Mouse (Mus musculus) stomach, embryonic 15.5 days (tissue): ENCODE results near the gene Kpnb1. TPM values are rescaled to one million over a fixed set of nuclear protein-coding genes. Genes with fewer than 3 reads are reported as not detected.

ENCODE experiments used
- ATAC-seq: fragments of 200-750 bp; cut with Nextera tagmentation; 2 replicates; pipeline ENCODE4 v1.8.0; 2017; ENCODE audit warnings: low read depth, moderate number of reproducible peaks, moderate TSS enrichment; ENCODE audit not compliant: insufficient read depth, low FRiP score
- H3K27ac ChIP-seq: fragments of 300-500 bp; sonication (generic); 2 replicates; pipeline ENCODE4 v1.5.1; 2015; ENCODE audit warnings: mild to moderate bottlenecking, inconsistent platforms
- H3K27me3 ChIP-seq: fragments of 300-500 bp; sonication (generic); replicated peaks from 2 replicates; pipeline ENCODE4 v1.6.1; 2015; ENCODE audit warnings: inconsistent platforms
- H3K36me3 ChIP-seq: fragments of 300-500 bp; sonication (generic); 2 replicates; pipeline ENCODE4 v1.6.1; 2015; ENCODE audit warnings: inconsistent platforms
- H3K4me1 ChIP-seq: fragments of 300-500 bp; sonication (generic); 2 replicates; pipeline ENCODE4 v1.6.1; 2015; ENCODE audit warnings: inconsistent platforms
- H3K4me2 ChIP-seq: fragments of 300-500 bp; sonication (generic); 2 replicates; pipeline ENCODE4 v1.6.1; 2015; ENCODE audit warnings: mild to moderate bottlenecking, inconsistent platforms
- H3K4me3 ChIP-seq: fragments of 300-500 bp; sonication (generic); replicated peaks from 2 replicates; pipeline ENCODE4 v1.5.1; 2015; ENCODE audit warnings: inconsistent platforms
- H3K9ac ChIP-seq: fragments of 300-500 bp; sonication (generic); 2 replicates; pipeline ENCODE4 v1.6.1; 2015; ENCODE audit warnings: inconsistent platforms
- H3K9me3 ChIP-seq: fragments of 300-500 bp; sonication (generic); 2 replicates; pipeline ENCODE4 v1.6.1; 2016; ENCODE audit warnings: inconsistent platforms
- WGBS: fragments of 180-500 bp; shearing (Covaris S2); methylation state at CpG from one replicate; pipeline ENCODE4 v1.1.7; 2015; 5-methylcytosine and 5-hydroxymethylcytosine counted together
- polyA plus RNA-seq: library from polyadenylated mRNA; unstranded; fragments of >200 nt; fragmentation: Nextera tagmentation; extraction: Ambion mirVana; gene quantifications from 2 replicates; pipeline ENCODE4 v1.2.1, GENCODE M21; 2015

Gene Kpnb1
- polyA plus RNA-seq, 1 experiment from 2014 or later, result 47.2 TPM

DNA sequence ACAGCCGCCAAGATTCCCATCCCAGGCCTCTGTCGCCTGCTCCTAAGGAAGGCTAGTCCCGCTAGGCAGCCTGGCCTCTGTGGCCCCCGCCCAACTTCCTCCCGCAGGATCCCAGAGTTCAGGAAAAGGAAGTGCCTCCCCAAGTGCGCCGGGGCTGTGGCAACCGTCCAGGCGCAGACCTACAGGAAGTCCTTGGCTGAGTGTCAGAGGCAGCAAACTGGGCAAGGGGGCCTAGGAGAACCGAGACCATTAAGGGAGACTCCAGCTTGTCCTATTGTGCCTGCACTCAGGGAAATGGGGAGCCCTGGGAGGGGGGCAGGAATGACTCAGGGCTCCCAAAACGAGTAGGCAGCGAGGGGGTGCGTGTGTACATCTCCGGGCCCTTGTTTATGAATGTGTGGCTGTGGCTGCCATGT is 37.7 kb downstream of the Kpnb1 start:
- WGBS, result 2% methylated on average over 14 of the region's 14 CpGs

GRCm38 (mm10) chr11:97149026-97149425 is 38.7 kb downstream of the Kpnb1 start:
- Histone ChIP-seq H3K27me3 (no peaks in the 10 kb centered on the region), H3K4me1 (peaks cover 38% of the 10 kb centered on the region), H3K4me3 (peak overlapping the region; percentile 75), H3K4me2 (peak overlapping the region; percentile 93), H3K36me3 (0 out of 2 replicates have a peak, but pooled peaks cover 7% of the 10 kb centered on the region), H3K27ac (peak overlapping the region; percentile 78; the same call in 1 of the 2 replicates), H3K9ac (no peak overlapping the region), H3K9me3 (no peaks in the 10 kb centered on the region)
- no peak for ATAC-seq
- WGBS, result 45% methylated on average over 9 of the region's 9 CpGs

More for the DNA sequence above, 37.7 kb downstream of the Kpnb1 start:
- no peak overlapping the region for H3K9ac ChIP-seq
- H3K4me2 ChIP-seq, result peak overlapping the region; percentile 93
- H3K9me3 ChIP-seq, result no peaks in the 10 kb centered on the region
- H3K36me3 ChIP-seq, result 0 out of 2 replicates have a peak, but pooled peaks cover 7% of the 10 kb centered on the region
- ATAC-seq, result peak; percentile 37
- H3K27me3 ChIP-seq, result no peaks in the 10 kb centered on the region
- peak overlapping the region; percentile 75 for H3K4me3 ChIP-seq
- H3K27ac ChIP-seq, result peak overlapping the region; percentile 78
- H3K4me1 ChIP-seq, result peaks cover 38% of the 10 kb centered on the region

GRCm38 (mm10) chr11:97148591-97148990 is 39.1 kb downstream of the Kpnb1 start:
- H3K9me3 ChIP-seq, result no peaks in the 10 kb centered on the region
- no peak overlapping the region for H3K9ac ChIP-seq
- H3K4me1 ChIP-seq, result peaks cover 38% of the 10 kb centered on the region
- no peak for ATAC-seq
- no peak overlapping the region for H3K27ac ChIP-seq
- no peaks in the 10 kb centered on the region for H3K27me3 ChIP-seq
- peak overlapping the region; percentile 93 for H3K4me2 ChIP-seq
- 0 out of 2 replicates have a peak, but pooled peaks cover 7% of the 10 kb centered on the region for H3K36me3 ChIP-seq
- 40% methylated on average over 12 of the region's 12 CpGs for WGBS
- peak overlapping the region; percentile 75 for H3K4me3 ChIP-seq

DNA sequence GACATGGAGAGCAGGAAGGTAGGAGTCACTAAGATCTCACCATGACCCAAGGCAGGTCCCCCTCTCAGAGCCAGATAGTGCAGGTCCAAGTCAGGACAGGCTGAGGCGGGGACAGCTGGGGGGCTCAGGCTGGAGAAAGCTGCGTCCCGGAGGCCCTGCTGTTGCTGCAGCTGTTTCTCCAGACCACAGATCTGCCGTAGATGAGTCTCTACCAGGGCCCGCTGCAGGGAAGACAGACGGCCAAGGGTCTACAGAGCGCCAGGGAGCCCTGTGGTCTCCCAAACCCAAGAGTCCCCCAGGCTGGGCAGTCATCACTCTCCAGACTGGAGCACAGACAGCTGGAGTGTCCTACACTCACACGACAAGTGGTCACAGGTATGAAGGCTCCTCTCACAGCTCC is 40.3 kb downstream of the Kpnb1 start:
- ATAC-seq, result no peak
- 72% methylated on average over 8 of the region's 8 CpGs for WGBS

DNA sequence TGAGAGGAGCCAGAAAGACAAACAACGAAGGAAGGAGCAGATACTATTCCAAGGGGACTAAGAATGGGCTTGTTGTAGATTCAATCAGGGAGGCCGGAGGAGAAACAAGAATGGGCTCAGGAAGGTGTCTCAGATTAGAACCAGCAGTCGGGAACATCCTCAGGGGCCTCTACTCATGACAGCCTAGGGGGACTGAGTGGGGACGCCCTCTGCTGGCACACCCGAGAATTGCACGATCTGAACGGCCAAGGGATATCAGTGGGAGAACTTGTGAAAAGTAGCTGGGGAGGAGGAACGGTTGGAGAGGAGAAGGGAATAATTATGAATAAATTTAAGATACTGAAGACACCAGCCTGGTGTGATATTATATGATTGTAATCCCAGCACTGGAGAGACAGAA is 41.0 kb downstream of the Kpnb1 start:
- Histone ChIP-seq H3K9ac (no peak overlapping the region), H3K4me3 (no peak overlapping the region)
- ATAC-seq, result no peak

More for the DNA sequence above, 40.3 kb downstream of the Kpnb1 start:
- Histone ChIP-seq H3K27me3 (no peaks in the 10 kb centered on the region), H3K4me1 (peaks cover 31% of the 10 kb centered on the region), H3K9me3 (no peaks in the 10 kb centered on the region), H3K9ac (no peak overlapping the region), H3K36me3 (0 out of 2 replicates have a peak, but pooled peaks cover 7% of the 10 kb centered on the region), H3K4me2 (no peak overlapping the region; the same call in 1 of the 2 replicates), H3K27ac (no peak overlapping the region), H3K4me3 (no peak overlapping the region)

GRCm38 (mm10) chr11:97145951-97146350 is 41.7 kb downstream of the Kpnb1 start:
- no peak for ATAC-seq
- Histone ChIP-seq H3K36me3 (0 out of 2 replicates have a peak, but pooled peaks cover 7% of the 10 kb centered on the region), H3K9me3 (no peaks in the 10 kb centered on the region), H3K9ac (no peak overlapping the region), H3K27ac (no peak overlapping the region), H3K4me3 (no peak overlapping the region), H3K4me1 (peaks cover 22% of the 10 kb centered on the region), H3K4me2 (0 out of 2 replicates have a peak overlapping the region, but pooled peaks have one; percentile 27), H3K27me3 (no peaks in the 10 kb centered on the region)
- WGBS, result 52% methylated on average over 9 of the region's 9 CpGs

More for the DNA sequence above, 41.0 kb downstream of the Kpnb1 start:
- no peaks in the 10 kb centered on the region for H3K27me3 ChIP-seq
- H3K4me2 ChIP-seq, result peak overlapping the region; percentile 27
- 8% methylated on average over 8 of the region's 8 CpGs for WGBS
- 0 out of 2 replicates have a peak, but pooled peaks cover 7% of the 10 kb centered on the region for H3K36me3 ChIP-seq
- H3K9me3 ChIP-seq, result no peaks in the 10 kb centered on the region
- peaks cover 25% of the 10 kb centered on the region for H3K4me1 ChIP-seq
- H3K27ac ChIP-seq, result no peak overlapping the region

- Histone ChIP-seq H3K4me1 (peaks cover 22% of the 10 kb centered on the region), H3K36me3 (0 out of 2 replicates have a peak, but pooled peaks cover 7% of the 10 kb centered on the region), H3K9ac (no peak overlapping the region), H3K27me3 (peaks cover 4% of the 10 kb centered on the region; the same call in 1 of the 2 replicates), H3K4me3 (no peak overlapping the region), H3K27ac (no peak overlapping the region), H3K4me2 (no peak overlapping the region), H3K9me3 (no peaks in the 10 kb centered on the region)
- ATAC-seq, result no peak
- WGBS, result 58% methylated on average over 2 of the region's 2 CpGs
Measured at GRCm38 (mm10) chr11:97145320-97145719, 42.4 kb downstream of the Kpnb1 start.

DNA sequence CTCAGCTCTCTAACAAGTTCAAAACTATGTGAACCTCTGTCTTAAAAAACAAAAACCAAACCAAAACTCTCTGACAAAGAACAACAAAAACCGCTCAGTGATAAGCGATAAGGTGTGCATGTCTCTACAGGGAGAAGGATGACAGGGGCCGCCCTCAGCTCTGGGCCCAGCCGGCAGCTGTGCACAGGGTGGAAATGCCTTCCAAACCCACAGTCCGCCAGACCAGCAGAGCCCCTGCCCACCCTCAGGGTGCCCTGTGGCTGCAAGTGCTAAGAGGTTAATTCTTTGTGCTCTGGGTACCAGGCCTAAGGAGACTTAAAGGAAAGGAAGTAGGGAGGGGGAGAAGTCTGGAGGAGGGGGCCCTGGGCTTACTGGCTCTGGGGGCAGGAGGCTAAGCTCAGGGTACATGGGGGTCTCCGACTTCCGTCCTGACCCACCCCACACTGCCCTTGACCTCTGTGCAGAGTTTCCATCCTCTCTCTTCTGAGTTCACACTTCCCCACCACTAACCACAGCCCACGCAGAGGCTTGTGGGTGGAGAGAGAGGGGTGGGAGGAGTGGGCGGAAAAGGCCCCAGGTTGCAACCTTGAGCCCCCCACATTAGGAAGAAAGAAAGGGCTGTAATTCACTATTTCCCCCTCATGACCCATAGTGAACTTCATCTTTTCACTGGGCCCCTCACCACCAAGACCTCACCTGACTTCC is 44.3 kb downstream of the Kpnb1 start:
- H3K36me3 ChIP-seq, result 0 out of 2 replicates have a peak, but pooled peaks cover 7% of the 10 kb centered on the region
- ATAC-seq, result no peak
- no peaks in the 10 kb centered on the region for H3K9me3 ChIP-seq
- no peak overlapping the region for H3K4me3 ChIP-seq
- H3K27me3 ChIP-seq, result peaks cover 12% of the 10 kb centered on the region; the same call in 1 of the 2 replicates
- no peak overlapping the region for H3K27ac ChIP-seq
- H3K4me2 ChIP-seq, result no peak overlapping the region
- H3K4me1 ChIP-seq, result peaks cover 13% of the 10 kb centered on the region
- WGBS, result 68% methylated on average over 9 of the region's 9 CpGs
- H3K9ac ChIP-seq, result no peak overlapping the region

- no peak for ATAC-seq
- no peaks in the 10 kb centered on the region for H3K9me3 ChIP-seq
- no peak overlapping the region for H3K4me2 ChIP-seq
- no peak overlapping the region for H3K4me3 ChIP-seq
- 60% methylated on average over 8 of the region's 8 CpGs for whole genome bisulfite sequencing
- H3K36me3 ChIP-seq, result 0 out of 2 replicates have a peak, but pooled peaks cover 7% of the 10 kb centered on the region
- H3K27ac ChIP-seq, result no peak overlapping the region
- H3K4me1 ChIP-seq, result peaks cover 13% of the 10 kb centered on the region
- H3K27me3 ChIP-seq, result peaks cover 17% of the 10 kb centered on the region
- H3K9ac ChIP-seq, result no peak overlapping the region
Measured at GRCm38 (mm10) chr11:97142159-97142608, 45.5 kb downstream of the Kpnb1 start.

- no peak overlapping the region for H3K9ac ChIP-seq
- H3K36me3 ChIP-seq, result 0 out of 2 replicates have a peak, but pooled peaks cover 6% of the 10 kb centered on the region
- peaks cover 17% of the 10 kb centered on the region for H3K27me3 ChIP-seq
- peaks cover 5% of the 10 kb centered on the region; the same call in 1 of the 2 replicates for H3K4me1 ChIP-seq
- H3K27ac ChIP-seq, result no peak overlapping the region
- no peak for ATAC-seq
- WGBS, result 65% methylated on average over 4 of the region's 4 CpGs
- no peaks in the 10 kb centered on the region for H3K9me3 ChIP-seq
- no peak overlapping the region for H3K4me3 ChIP-seq
- H3K4me2 ChIP-seq, result no peak overlapping the region
Measured at GRCm38 (mm10) chr11:97140811-97141210, 46.9 kb downstream of the Kpnb1 start.

GRCm38 (mm10) chr11:97139256-97139655 is 48.4 kb downstream of the Kpnb1 start:
- H3K27me3 ChIP-seq, result peaks cover 21% of the 10 kb centered on the region
- H3K27ac ChIP-seq, result no peak overlapping the region
- H3K36me3 ChIP-seq, result no peaks in the 10 kb centered on the region
- ATAC-seq, result no peak
- WGBS, result 43% methylated on average over 15 of the region's 15 CpGs
- H3K4me2 ChIP-seq, result peak overlapping the region; percentile 58
- no peaks in the 10 kb centered on the region for H3K9me3 ChIP-seq
- H3K4me3 ChIP-seq, result peak overlapping the region; percentile 24
- H3K9ac ChIP-seq, result no peak overlapping the region
- H3K4me1 ChIP-seq, result peaks cover 5% of the 10 kb centered on the region; the same call in 1 of the 2 replicates
